Mouse (Mus musculus) small intestine, adult 2 months (tissue): Measurements from ENCODE around the gene Hspa5. TPM values are rescaled to one million over a fixed set of nuclear protein-coding genes. Genes with fewer than 3 reads are reported as not detected.
"Not testable (repeated sequence)": the region's sequence is repeated elsewhere in the genome, so short reads cannot be mapped to it uniquely, and the experiment has no call there.

Source experiments
- H3K27ac ChIP-seq: fragments of 200-500 bp; 2 replicates; pipeline ENCODE4 v1.5.1; 2012; ENCODE audit warnings: low read depth, low read length, control low read depth, inconsistent platforms; ENCODE audit not compliant: insufficient read depth
- H3K27me3 ChIP-seq: fragments of 200-500 bp; 2 replicates; pipeline ENCODE4 v1.6.1; 2012; ENCODE audit warnings: mild to moderate bottlenecking, moderate library complexity, low read length, inconsistent platforms; ENCODE audit not compliant: control insufficient read depth, insufficient read depth
- H3K36me3 ChIP-seq: fragments of 200-500 bp; 2 replicates; pipeline ENCODE4 v1.6.1; 2012; ENCODE audit warnings: mild to moderate bottlenecking, low read length, control low read depth, inconsistent platforms; ENCODE audit not compliant: control insufficient read depth, insufficient read depth
- H3K4me1 ChIP-seq: fragments of 200-500 bp; 2 replicates; pipeline ENCODE4 v1.6.1; 2012; ENCODE audit warnings: low read length, inconsistent platforms, mixed read lengths; ENCODE audit not compliant: control insufficient read depth, insufficient read depth, insufficient read length
- H3K4me3 ChIP-seq: fragments of 200-500 bp; 2 replicates; pipeline ENCODE4 v1.5.1; 2012; ENCODE audit warnings: low read depth, mild to moderate bottlenecking, control low read depth, inconsistent platforms, low read length, moderate library complexity
- CTCF ChIP-seq: fragments of 200-500 bp; IDR thresholded peaks from 2 replicates; pipeline ENCODE4 v1.5.1; 2012; ENCODE audit warnings: low read depth, mild to moderate bottlenecking, control low read depth, inconsistent platforms, low read length, moderate library complexity, mixed read lengths; ENCODE audit not compliant: insufficient replicate concordance, insufficient read length; ENCODE audit errors: extremely low read depth
- POLR2A ChIP-seq: fragments of 200-500 bp; IDR thresholded peaks from 2 replicates; pipeline ENCODE4 v1.6.1; 2012; ENCODE audit warnings: low read depth, mild to moderate bottlenecking, control low read depth, inconsistent platforms, low read length, moderate library complexity
- WGBS: fragments of 180-500 bp; shearing (Covaris S2); methylation state at CpG from one replicate; pipeline ENCODE4 v1.1.7; 2018; 5-methylcytosine and 5-hydroxymethylcytosine counted together
- polyA plus RNA-seq: library from polyadenylated mRNA; depleted of rRNA; stranded (reverse); fragments of >200 nt; gene quantifications from 2 replicates; pipeline ENCODE4 v1.2.3, GENCODE M21; 2012; rRNA removed

The Hspa5 gene
- polyA plus RNA-seq, 1 experiment = 340 TPM

- no peaks in the 10 kb centered on the region for H3K27me3 ChIP-seq
- no peak overlapping the region for H3K4me3 ChIP-seq
- H3K4me1 ChIP-seq = no peaks in the 10 kb centered on the region
- TF ChIP-seq CTCF (no peak), POLR2A (no peak)
- no peak overlapping the region for H3K27ac ChIP-seq
- peaks cover 52% of the 10 kb centered on the region for H3K36me3 ChIP-seq
- 86% methylated on average over 1 of the region's 1 CpGs for WGBS
These were observed 37.8 kb downstream of the Hspa5 start for GRCm38 (mm10) chr2:34809568-34809967.

- H3K36me3 ChIP-seq = peaks cover 51% of the 10 kb centered on the region
- H3K4me3 ChIP-seq = no peak overlapping the region
- no peaks in the 10 kb centered on the region for H3K4me1 ChIP-seq
- 95% methylated on average over 3 of the region's 3 CpGs for WGBS
- no peaks in the 10 kb centered on the region for H3K27me3 ChIP-seq
- H3K27ac ChIP-seq = no peak overlapping the region
- TF ChIP-seq POLR2A = no peak
These were observed 39.0 kb downstream of the Hspa5 start for GRCm38 (mm10) chr2:34810775-34811174.

- TF ChIP-seq POLR2A = no peak
- no peak for TF ChIP-seq CTCF
- no peak overlapping the region for H3K4me3 ChIP-seq
- 82% methylated on average over 7 of the region's 7 CpGs for WGBS
- H3K4me1 ChIP-seq = no peaks in the 10 kb centered on the region
- H3K27ac ChIP-seq = no peak overlapping the region
- no peaks in the 10 kb centered on the region for H3K27me3 ChIP-seq
- H3K36me3 ChIP-seq = peaks cover 50% of the 10 kb centered on the region
These were observed 40.9 kb downstream of the Hspa5 start for GRCm38 (mm10) chr2:34812706-34813105.

GRCm38 (mm10) chr2:34815893-34816292, 44.1 kb downstream of the Hspa5 start:
- H3K27ac ChIP-seq, H3K4me3 ChIP-seq, H3K4me1 ChIP-seq, H3K27me3 ChIP-seq: not testable (repeated sequence)
- peaks cover 40% of the 10 kb centered on the region for H3K36me3 ChIP-seq
- 95% methylated on average over 2 of the region's 2 CpGs for WGBS

GRCm38 (mm10) chr2:34818492-34818891, 46.7 kb downstream of the Hspa5 start:
- TF ChIP-seq CTCF (no peak), POLR2A (no peak)
- no peaks in the 10 kb centered on the region for H3K4me1 ChIP-seq
- H3K4me3 ChIP-seq = no peak overlapping the region
- H3K27ac ChIP-seq = no peak overlapping the region
- 95% methylated on average over 2 of the region's 2 CpGs for WGBS
- H3K27me3 ChIP-seq = no peaks in the 10 kb centered on the region
- peaks cover 35% of the 10 kb centered on the region for H3K36me3 ChIP-seq

GRCm38 (mm10) chr2:34825827-34826459, 54.2 kb downstream of the Hspa5 start, which contains the start of gene Fbxw2:
Gene Fbxw2 (minus strand): TSS chr2:34826311.
- TF ChIP-seq CTCF (no peak), POLR2A (peak; percentile 80)
- H3K27ac ChIP-seq = peak within 1 kb of the TSS; percentile 33
- H3K4me3 ChIP-seq = peak within 1 kb of the TSS; percentile 93
- peaks cover 5% of the 10 kb centered on the region; the same call in 1 of the 2 replicates for H3K4me1 ChIP-seq
- under 1% methylated on average over 57 of the region's 57 CpGs for WGBS
- peaks cover 8% of the 10 kb centered on the region for H3K36me3 ChIP-seq
- no peaks in the 10 kb centered on the region for H3K27me3 ChIP-seq

GRCm38 (mm10) chr2:34826460-34827231, 54.9 kb downstream of the Hspa5 start:
- TF ChIP-seq CTCF (no peak), POLR2A (no peak)
- Histone ChIP-seq H3K4me1 (peaks cover 5% of the 10 kb centered on the region; the same call in 1 of the 2 replicates), H3K27me3 (no peaks in the 10 kb centered on the region), H3K27ac (peak overlapping the region; percentile 7; the same call in 1 of the 2 replicates), H3K4me3 (peak overlapping the region; percentile 93), H3K36me3 (peaks cover 3% of the 10 kb centered on the region; the same call in 1 of the 2 replicates)
- WGBS = 33% methylated on average over 20 of the region's 21 CpGs

Other genes with a start within 250 kb of the Hspa5 start
- 4.8 and 7.3 TPM in 2 replicates for gene Gapvd1, start 16.7 kb upstream of the Hspa5 start, polyA plus RNA-seq
- gene Rabepk, start 27.9 kb downstream of the Hspa5 start, polyA plus RNA-seq = 16.2 and 16.9 TPM in 2 replicates
- gene Fbxw2, start 54.3 kb downstream of the Hspa5 start, polyA plus RNA-seq = 10.1 and 17.0 TPM in 2 replicates
- gene Gm34653, start 61.0 kb downstream of the Hspa5 start, polyA plus RNA-seq = not detected in 2 replicates
- 3.7 and 16.0 TPM in 2 replicates for gene Cutal, start 102.4 kb downstream of the Hspa5 start, polyA plus RNA-seq
- 3.0 and 4.2 TPM in 2 replicates for gene Psmd5, start 103.0 kb downstream of the Hspa5 start, polyA plus RNA-seq
- 0.51 and 1.4 TPM in 2 replicates for gene Phf19, start 142.1 kb downstream of the Hspa5 start, polyA plus RNA-seq
- 3.8 and 6.1 TPM in 2 replicates for gene Traf1, start 189.8 kb downstream of the Hspa5 start, polyA plus RNA-seq